Mouse (Mus musculus) lung, embryonic 14.5 days (tissue): ENCODE measurements at regions not wholly inside any gene's neighbourhood (a gene's known extent, or its start where the extent isn't known, plus 50 kb on each side); places are given as distances from the start of the nearest gene placed in this dataset.

Experiments used
- ATAC-seq: fragments of 200-750 bp; cut with Nextera tagmentation; 2 replicates; pipeline ENCODE4 v1.8.0; 2017; ENCODE audit warnings: mild to moderate bottlenecking, moderate TSS enrichment, moderate library complexity; ENCODE audit not compliant: insufficient read depth
- DNase-seq: peaks from one replicate; pipeline ENCODE4 v3.0.0-alpha.2; 2015
- H3K27ac ChIP-seq: fragments of 300-500 bp; sonication (generic); 2 replicates; pipeline ENCODE4 v1.5.1; 2014; ENCODE audit warnings: low read depth, mild to moderate bottlenecking, moderate library complexity
- H3K27me3 ChIP-seq: fragments of 300-500 bp; sonication (generic); 2 replicates; pipeline ENCODE4 v1.6.1; 2014; ENCODE audit warnings: low read length, control low read depth; ENCODE audit not compliant: insufficient read depth
- H3K36me3 ChIP-seq: fragments of 300-500 bp; sonication (generic); 2 replicates; pipeline ENCODE4 v1.6.1; 2014; ENCODE audit warnings: control low read depth; ENCODE audit not compliant: insufficient read depth
- H3K4me1 ChIP-seq: fragments of 300-500 bp; sonication (generic); 2 replicates; pipeline ENCODE4 v1.6.1; 2014; ENCODE audit warnings: antibody characterized with exemption, control low read depth; ENCODE audit not compliant: insufficient read depth
- H3K4me2 ChIP-seq: fragments of 300-500 bp; sonication (generic); 2 replicates; pipeline ENCODE4 v1.6.1; 2014; ENCODE audit warnings: mild to moderate bottlenecking
- H3K4me3 ChIP-seq: fragments of 300-500 bp; sonication (generic); 2 replicates; pipeline ENCODE4 v1.5.1; 2014; ENCODE audit warnings: low read depth, low read length
- H3K9ac ChIP-seq: fragments of 300-500 bp; sonication (generic); 2 replicates; pipeline ENCODE4 v1.6.1; 2014
- H3K9me3 ChIP-seq: fragments of 300-500 bp; sonication (generic); 2 replicates; pipeline ENCODE4 v1.6.1; 2016; ENCODE audit warnings: low read depth, low read length, control low read depth
- CTCF ChIP-seq: IDR thresholded peaks from 2 replicates; pipeline ENCODE4 v1.5.1; 2016; ENCODE audit warnings: antibody characterized with exemption, low read depth
- WGBS: fragments of 180-500 bp; shearing (Covaris S2); extraction: QIAGEN DNeasy Blood & Tissue Kit; methylation state at CpG from one replicate; pipeline ENCODE4 v1.1.7; 2014; 5-methylcytosine and 5-hydroxymethylcytosine counted together

DNA sequence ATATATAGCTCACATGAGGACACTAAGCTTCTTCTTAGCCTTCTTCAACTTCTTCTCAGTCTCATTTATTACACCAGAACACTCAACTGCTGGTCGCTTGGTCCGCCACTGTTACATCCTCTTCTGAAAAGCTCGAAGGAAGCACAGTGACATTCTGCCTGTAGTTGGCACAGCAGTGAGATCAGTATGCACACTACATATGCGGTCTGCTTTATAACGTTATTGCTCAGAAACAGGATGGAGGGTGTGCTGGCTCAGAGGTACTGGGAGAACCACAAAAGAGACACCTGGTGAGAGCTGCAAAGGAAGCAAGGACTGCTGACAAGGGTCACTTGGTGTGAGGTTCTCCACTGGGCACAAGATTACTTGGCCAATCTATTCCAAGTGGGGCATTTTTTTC, 179.5 kb downstream of the Ets1 start:
- Histone ChIP-seq H3K27ac (no peak overlapping the region), H3K9ac (no peak overlapping the region), H3K36me3 (no peaks in the 10 kb centered on the region), H3K4me2 (no peak overlapping the region), H3K4me1 (no peaks in the 10 kb centered on the region), H3K9me3 (no peaks in the 10 kb centered on the region), H3K27me3 (no peaks in the 10 kb centered on the region; the same call in 1 of the 2 replicates), H3K4me3 (no peak overlapping the region)
- ATAC-seq = no peak
- 83% methylated on average over 5 of the region's 5 CpGs for WGBS
- TF ChIP-seq CTCF = no peak
- no peak for DNase-seq

DNA sequence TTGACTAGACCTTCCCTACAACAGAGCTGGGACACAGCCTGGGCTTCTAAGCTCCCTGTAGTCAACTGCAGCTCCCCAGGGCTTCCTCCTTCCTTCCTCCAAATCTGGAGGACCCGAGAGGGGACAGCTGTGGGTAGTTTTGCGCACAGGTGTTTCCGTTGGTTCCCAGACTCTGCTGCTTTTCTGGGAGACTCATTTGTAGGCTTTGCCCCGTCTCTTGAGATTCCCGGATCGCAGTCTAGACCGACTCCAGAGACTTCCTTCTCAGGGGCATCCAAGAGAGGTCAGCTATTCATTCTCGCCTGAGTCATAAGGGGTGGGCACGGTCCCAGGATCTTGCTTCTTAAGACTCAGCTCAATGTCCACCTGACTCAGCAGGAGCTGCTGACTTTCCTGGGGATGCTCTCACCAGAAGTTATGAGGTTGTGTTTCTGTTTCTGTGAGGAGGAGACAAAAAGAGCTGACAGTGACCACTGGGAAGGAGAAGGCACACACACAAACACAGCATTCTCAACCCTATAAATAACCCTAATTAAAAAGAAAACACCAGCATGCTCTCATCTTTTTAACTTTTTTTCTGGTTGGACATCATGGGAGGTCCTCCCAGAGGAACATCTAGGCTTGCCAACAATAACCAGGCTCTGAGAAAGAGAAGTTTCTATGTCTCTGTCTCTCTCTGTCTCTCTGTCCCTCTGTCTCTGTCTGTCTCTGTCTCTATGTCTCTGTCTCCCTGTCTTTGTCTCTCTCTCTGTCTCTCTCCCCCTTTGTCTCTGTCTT, 180.8 kb downstream of the Ets1 start:
- 68% methylated on average over 9 of the region's 9 CpGs for WGBS
- TF ChIP-seq CTCF = no peak

DNA sequence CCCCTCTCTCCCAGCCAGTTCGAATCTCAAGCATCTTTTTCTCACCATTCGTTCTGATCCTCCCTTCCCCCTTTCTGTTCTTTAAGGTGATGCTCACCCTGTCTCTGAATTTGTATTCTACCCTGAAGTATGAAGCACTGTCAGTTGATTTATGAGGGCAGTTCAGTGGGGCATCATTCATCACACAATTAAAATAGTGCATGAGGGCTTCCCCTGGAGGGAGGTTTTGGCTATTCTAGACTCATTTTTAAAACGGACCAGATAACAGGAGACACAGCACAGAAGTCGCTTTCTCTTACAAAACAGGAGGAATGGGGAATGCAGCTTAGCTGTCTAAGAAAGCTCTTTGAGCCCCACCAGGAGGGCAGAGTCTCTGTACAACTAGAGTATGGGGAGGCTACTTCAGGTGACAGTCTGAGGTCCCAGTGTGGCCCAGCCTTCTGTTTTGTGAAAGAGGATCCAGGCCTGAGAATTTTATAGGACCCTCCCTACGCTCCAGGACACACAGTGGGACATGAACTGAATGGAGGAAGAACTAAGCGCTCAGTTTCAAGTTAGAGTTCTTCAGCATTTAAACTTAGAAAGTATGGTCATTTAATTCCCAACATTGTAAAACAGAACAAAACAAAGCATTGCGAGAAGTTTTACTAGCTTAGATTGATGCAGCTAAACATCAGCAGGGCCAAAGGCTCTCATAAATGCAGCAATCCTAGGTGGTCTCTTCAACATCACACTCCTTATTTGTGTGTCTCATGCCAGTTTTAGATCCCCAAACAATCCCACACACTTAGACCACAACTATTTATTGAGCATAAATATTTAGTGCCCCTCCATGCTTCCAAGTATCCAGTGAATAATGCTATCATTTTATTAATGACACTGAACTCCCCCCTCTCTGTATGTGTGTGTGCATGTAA, 181.7 kb downstream of the Ets1 start:
- no peak overlapping the region for H3K9ac ChIP-seq
- WGBS = 54% methylated on average over 7 of the region's 7 CpGs
- ATAC-seq (no peak; the same call in 1 of the 2 replicates), DNase-seq (no peak)
- TF ChIP-seq CTCF = no peak
- H3K36me3 ChIP-seq = no peaks in the 10 kb centered on the region
- no peaks in the 10 kb centered on the region; the same call in 1 of the 2 replicates for H3K4me1 ChIP-seq
- no peaks in the 10 kb centered on the region for H3K9me3 ChIP-seq
- no peaks in the 10 kb centered on the region; the same call in 1 of the 2 replicates for H3K27me3 ChIP-seq
- H3K27ac ChIP-seq = no peak overlapping the region
- H3K4me2 ChIP-seq = no peak overlapping the region
- H3K4me3 ChIP-seq = no peak overlapping the region

More for the DNA sequence above, 180.8 kb downstream of the Ets1 start:
- ATAC-seq (no peak), DNase-seq (peak; percentile 19)
- Histone ChIP-seq H3K4me1 (no peaks in the 10 kb centered on the region), H3K36me3 (no peaks in the 10 kb centered on the region), H3K9ac (no peak overlapping the region), H3K4me2 (no peak overlapping the region), H3K9me3 (no peaks in the 10 kb centered on the region), H3K27ac (no peak overlapping the region), H3K27me3 (no peaks in the 10 kb centered on the region; the same call in 1 of the 2 replicates), H3K4me3 (no peak overlapping the region)

DNA sequence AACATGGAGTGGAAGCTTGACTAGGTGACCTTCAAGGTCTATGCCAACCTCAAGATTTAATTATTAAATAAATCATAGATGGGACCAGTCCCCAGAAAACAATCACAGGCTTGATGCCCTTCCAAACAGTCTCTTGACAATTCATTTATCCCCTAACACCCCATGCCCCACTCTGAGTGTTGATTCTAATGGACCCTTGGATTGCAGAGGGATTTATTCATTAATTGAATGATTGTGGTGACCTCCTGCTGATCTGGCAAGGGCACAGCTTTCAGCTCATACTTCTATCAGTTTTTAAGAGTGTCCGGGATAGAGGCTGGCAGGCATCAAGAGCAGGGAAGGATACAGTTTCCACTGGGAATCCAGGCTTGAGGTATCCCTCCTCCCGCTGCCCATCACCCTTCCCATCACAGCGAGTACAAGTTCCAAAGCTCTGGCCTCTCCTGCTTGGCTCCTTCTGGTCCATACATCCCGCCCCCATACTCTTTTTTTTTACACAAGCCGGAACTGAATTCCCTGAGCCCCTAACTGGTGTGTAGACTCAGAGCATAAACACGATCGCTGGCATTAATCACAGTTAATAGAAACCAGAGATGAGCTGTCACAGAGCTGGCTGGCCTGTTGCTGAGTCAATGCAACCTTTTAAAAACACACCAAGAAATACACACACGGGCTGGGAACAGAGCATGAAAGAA, 187.6 kb downstream of the Ets1 start:
- H3K9ac ChIP-seq = no peak overlapping the region
- 30% methylated on average over 8 of the region's 8 CpGs for WGBS
- no peaks in the 10 kb centered on the region for H3K36me3 ChIP-seq
- peak; percentile 84 for DNase-seq
- TF ChIP-seq CTCF = no peak
- H3K9me3 ChIP-seq = no peaks in the 10 kb centered on the region
- ATAC-seq = peak; percentile 88
- peaks cover 9% of the 10 kb centered on the region for H3K4me1 ChIP-seq
- H3K27me3 ChIP-seq = no peaks in the 10 kb centered on the region
- no peak overlapping the region; the same call in 1 of the 2 replicates for H3K27ac ChIP-seq
- H3K4me2 ChIP-seq = peak overlapping the region; percentile 23; the same call in 1 of the 2 replicates
- no peak overlapping the region for H3K4me3 ChIP-seq

DNA sequence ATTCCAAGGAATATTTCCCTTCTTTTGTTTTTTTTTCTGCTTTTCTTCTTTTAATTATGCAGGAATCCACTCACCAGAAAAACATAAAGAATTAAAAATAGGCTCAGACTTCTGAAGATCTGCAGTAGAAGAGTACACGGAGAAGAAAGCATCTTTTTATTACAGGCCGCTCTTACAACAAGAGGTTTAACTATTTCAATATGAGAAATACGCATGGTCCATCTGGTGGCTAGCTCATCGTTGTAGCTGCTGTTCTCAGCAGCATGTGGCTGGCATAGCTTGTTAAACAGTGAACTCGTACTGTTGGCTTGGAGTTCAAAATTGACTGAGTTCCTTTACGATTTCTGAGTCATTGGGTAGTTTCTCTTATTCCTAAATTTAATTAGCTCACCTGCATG, 188.1 kb downstream of the Ets1 start:
- Histone ChIP-seq H3K9me3 (no peaks in the 10 kb centered on the region), H3K36me3 (no peaks in the 10 kb centered on the region), H3K4me1 (peaks cover 9% of the 10 kb centered on the region), H3K4me2 (no peak overlapping the region; the same call in 1 of the 2 replicates), H3K4me3 (no peak overlapping the region), H3K27ac (peak overlapping the region; percentile 46; the same call in 1 of the 2 replicates), H3K27me3 (no peaks in the 10 kb centered on the region), H3K9ac (no peak overlapping the region)
- no peak for TF ChIP-seq CTCF
- peak; percentile 35 for DNase-seq
- no peak for ATAC-seq
- WGBS = 43% methylated on average over 6 of the region's 6 CpGs

DNA sequence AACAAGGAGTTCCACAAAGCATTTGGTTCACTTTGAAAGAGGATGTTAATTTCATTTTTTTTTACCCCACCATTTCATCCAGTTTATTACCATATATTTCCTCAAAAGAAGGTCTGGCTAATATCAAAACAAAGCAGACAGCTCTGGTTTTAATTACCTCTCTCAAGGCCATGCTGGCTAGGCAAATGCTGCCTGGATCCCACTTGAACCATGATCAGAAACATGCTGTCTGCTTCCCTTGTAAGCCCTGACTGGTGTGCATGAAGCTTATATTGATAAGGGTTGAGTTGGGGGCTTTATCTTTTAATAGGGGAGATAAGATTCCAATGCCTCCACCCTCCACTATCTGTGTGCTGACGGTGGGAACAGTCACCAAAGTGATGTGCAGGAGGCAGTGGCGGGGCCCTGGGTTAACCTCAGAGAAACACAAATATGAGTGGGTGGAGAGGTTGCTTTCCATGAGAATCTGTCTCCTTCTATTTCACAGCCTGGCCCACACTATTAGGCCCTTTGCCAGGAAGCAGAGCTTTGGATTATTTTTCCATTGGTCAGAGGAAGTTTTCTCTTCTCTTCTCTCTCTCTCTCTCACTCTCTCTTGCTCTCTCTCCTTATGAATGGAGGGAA, 194.4 kb downstream of the Ets1 start:
- Histone ChIP-seq H3K4me2 (no peak overlapping the region), H3K27ac (no peak overlapping the region), H3K27me3 (no peaks in the 10 kb centered on the region), H3K36me3 (no peaks in the 10 kb centered on the region), H3K9ac (no peak overlapping the region), H3K4me3 (no peak overlapping the region), H3K4me1 (peaks cover 8% of the 10 kb centered on the region; the same call in 1 of the 2 replicates), H3K9me3 (no peaks in the 10 kb centered on the region)
- no peak for TF ChIP-seq CTCF
- peak; percentile 70 for DNase-seq
- 23% methylated on average over 2 of the region's 2 CpGs for WGBS
- no peak for ATAC-seq
